Mouse (Mus musculus) heart, postnatal 0 days (tissue): ENCODE results near the gene Mchr1. TPM values are rescaled to one million over a fixed set of nuclear protein-coding genes. Genes with fewer than 3 reads are reported as not detected.
A peak's percentile ranks its signal among the peaks of the same experiment; 100 is the strongest.

ENCODE experiments used
- ATAC-seq: fragments of 200-750 bp; cut with Nextera tagmentation; 2 replicates; pipeline ENCODE4 v1.8.0; 2017; ENCODE audit warnings: low read depth, moderate number of reproducible peaks, moderate library complexity; ENCODE audit not compliant: insufficient read depth
- DNase-seq: peaks from one replicate; pipeline ENCODE4 v3.0.0-alpha.2; 2016; ENCODE audit warnings: low spot score
- H3K27ac ChIP-seq: fragments of 300-500 bp; sonication (generic); 2 replicates; pipeline ENCODE4 v1.5.1; 2014; ENCODE audit warnings: low read depth, mild to moderate bottlenecking
- H3K27me3 ChIP-seq: fragments of 300-500 bp; sonication (generic); 2 replicates; pipeline ENCODE4 v1.6.1; 2014; ENCODE audit warnings: low read length, mixed read lengths; ENCODE audit not compliant: control insufficient read depth, insufficient read depth
- H3K36me3 ChIP-seq: fragments of 300-500 bp; sonication (generic); replicated peaks from 2 replicates; pipeline ENCODE4 v1.6.1; 2014; ENCODE audit warnings: low read length, mixed read lengths; ENCODE audit not compliant: control insufficient read depth, insufficient read depth
- H3K4me1 ChIP-seq: fragments of 300-500 bp; sonication (generic); 2 replicates; pipeline ENCODE4 v1.6.1; 2014; ENCODE audit warnings: antibody characterized with exemption; ENCODE audit not compliant: control insufficient read depth, insufficient read depth
- H3K4me2 ChIP-seq: fragments of 300-500 bp; sonication (generic); 2 replicates; pipeline ENCODE4 v1.6.1; 2014; ENCODE audit warnings: low read depth, mild to moderate bottlenecking, low read length, moderate library complexity
- H3K4me3 ChIP-seq: fragments of 300-500 bp; sonication (generic); 2 replicates; pipeline ENCODE4 v1.5.1; 2014; ENCODE audit warnings: low read depth, low read length
- H3K9ac ChIP-seq: fragments of 300-500 bp; sonication (generic); replicated peaks from 2 replicates; pipeline ENCODE4 v1.6.1; 2014; ENCODE audit warnings: low read depth, low read length, mixed read lengths
- H3K9me3 ChIP-seq: fragments of 300-500 bp; sonication (generic); replicated peaks from 2 replicates; pipeline ENCODE4 v1.6.1; 2016; ENCODE audit warnings: low read length; ENCODE audit not compliant: control insufficient read depth
- CTCF ChIP-seq: IDR thresholded peaks from 2 replicates; pipeline ENCODE4 v1.5.1; 2016; ENCODE audit warnings: antibody characterized with exemption, control low read depth, low read depth
- EP300 ChIP-seq: IDR thresholded peaks from 2 replicates; pipeline ENCODE4 v1.6.1; 2016; ENCODE audit warnings: antibody characterized with exemption, low read depth
- WGBS: fragments of 180-500 bp; shearing (Covaris S2); extraction: QIAGEN DNeasy Blood & Tissue Kit; methylation state at CpG from one replicate; pipeline ENCODE4 v1.1.7; 2014; 5-methylcytosine and 5-hydroxymethylcytosine counted together
- polyA plus RNA-seq: library from polyadenylated mRNA; unstranded; fragments of >200 nt; fragmentation: Nextera tagmentation; extraction: Ambion mirVana; gene quantifications from 2 replicates; pipeline ENCODE4 v1.2.1, GENCODE M21; 2015
- total RNA-seq: library from RNA; depleted of rRNA; stranded (reverse); fragments of >200 nt; gene quantifications from 2 replicates; pipeline ENCODE4 v1.2.3, GENCODE M21; 2014; ENCODE audit warnings: low replicate concordance; rRNA removed

Mchr1 gene
- total and polyA plus RNA-seq, 2 experiments from 2014 or later, result 4.2 TPM; not detected in 1

DNA sequence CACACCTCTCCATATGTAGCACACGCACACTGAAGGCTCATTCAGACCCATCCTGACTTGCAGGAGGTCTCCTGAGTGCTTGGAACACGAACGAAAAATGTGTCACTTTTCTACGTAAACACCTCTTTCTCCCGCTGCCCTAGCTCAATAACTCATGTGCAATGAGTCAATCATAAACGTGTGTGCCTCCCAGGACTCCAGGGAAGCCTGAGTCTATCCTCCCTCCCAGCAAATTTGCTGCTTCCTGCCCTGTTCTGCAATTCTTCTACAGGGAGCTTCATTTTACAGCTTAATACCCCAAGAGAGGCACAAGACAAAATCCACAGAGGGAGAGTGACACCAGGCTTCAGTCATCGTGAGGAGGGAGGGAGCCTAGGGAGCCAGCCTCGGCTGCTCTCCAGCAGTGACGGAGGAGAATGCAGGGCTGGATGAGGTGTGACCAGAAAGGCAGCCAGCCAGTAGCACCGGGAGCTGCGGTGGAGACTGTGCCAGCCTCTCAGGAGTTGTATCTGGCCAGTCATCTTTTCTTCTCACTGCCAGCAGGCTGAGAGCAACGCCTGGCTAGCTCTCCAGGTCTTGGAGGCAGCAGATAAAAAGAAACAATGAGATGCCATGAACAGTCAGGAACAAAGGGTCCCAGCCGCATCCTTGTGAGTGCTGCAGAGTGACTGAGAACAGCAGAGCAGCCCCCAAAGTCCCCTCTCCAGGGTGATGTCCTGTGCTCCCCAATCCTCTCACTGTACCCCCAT, 37.2 kb downstream of the Mchr1 start:
- Histone ChIP-seq H3K4me2 (no peak overlapping the region), H3K36me3 (no peaks in the 10 kb centered on the region), H3K4me3 (no peak overlapping the region), H3K27ac (no peak overlapping the region), H3K4me1 (0 out of 2 replicates have a peak, but pooled peaks cover 7% of the 10 kb centered on the region), H3K9me3 (no peaks in the 10 kb centered on the region), H3K9ac (no peak overlapping the region), H3K27me3 (0 out of 2 replicates have a peak, but pooled peaks cover 1% of the 10 kb centered on the region)
- no peak for TF ChIP-seq EP300
- peak; percentile 24 for DNase-seq
- 17% methylated on average over 13 of the region's 13 CpGs for WGBS
- no peak; the same call in 1 of the 2 replicates for ATAC-seq

DNA sequence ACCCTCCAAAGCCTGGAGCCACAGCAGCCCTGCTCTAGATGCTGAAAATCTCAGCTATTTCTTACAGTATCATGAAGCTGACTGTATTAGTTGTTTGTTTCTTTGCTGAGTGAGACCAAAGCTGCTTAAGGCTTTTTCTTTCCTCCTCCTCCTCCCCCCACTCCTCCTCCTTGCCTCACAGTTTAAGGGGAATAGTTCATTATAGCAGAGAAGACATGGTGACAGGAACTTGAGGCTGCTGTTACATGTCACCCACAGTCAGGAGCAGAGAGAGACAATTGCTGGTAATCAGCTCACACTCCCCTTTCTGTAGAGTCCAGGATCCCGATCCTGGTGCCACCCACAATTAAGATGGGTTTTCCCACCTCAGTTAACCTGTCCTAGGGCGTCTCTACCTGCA, 38.1 kb downstream of the Mchr1 start:
- Histone ChIP-seq H3K9me3 (no peaks in the 10 kb centered on the region), H3K4me3 (no peak overlapping the region), H3K4me2 (no peak overlapping the region), H3K9ac (no peak overlapping the region), H3K27ac (no peak overlapping the region), H3K36me3 (no peaks in the 10 kb centered on the region), H3K27me3 (0 out of 2 replicates have a peak, but pooled peaks cover 5% of the 10 kb centered on the region), H3K4me1 (0 out of 2 replicates have a peak, but pooled peaks cover 7% of the 10 kb centered on the region)
- DNase-seq, result no peak
- no peak for ATAC-seq
- WGBS, result 37% methylated on average over 2 of the region's 2 CpGs
- TF ChIP-seq CTCF, result no peak
- TF ChIP-seq EP300, result no peak

DNA sequence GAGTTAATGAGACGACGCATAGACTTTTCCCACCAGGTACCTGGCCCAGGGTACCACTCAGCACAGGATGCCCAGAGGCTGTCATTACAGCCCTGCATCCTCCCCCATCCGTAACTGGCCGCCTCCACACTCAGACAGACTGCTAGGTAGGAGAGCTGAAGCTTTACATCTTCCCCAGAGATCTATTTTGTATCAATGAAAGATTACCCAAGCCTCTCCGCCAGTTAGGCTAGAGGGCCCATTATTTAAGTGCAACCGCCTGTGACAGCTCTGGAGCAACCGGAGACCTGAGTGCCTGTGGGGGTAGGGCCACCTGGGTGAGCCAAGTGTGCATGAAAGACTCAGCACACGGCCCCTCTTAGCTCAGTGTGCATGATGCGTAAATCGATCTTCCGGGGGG, 42.6 kb downstream of the Mchr1 start:
- Histone ChIP-seq H3K4me3 (no peak overlapping the region), H3K27me3 (0 out of 2 replicates have a peak, but pooled peaks cover 5% of the 10 kb centered on the region), H3K27ac (no peak overlapping the region), H3K9me3 (no peaks in the 10 kb centered on the region), H3K9ac (no peak overlapping the region), H3K4me1 (no peaks in the 10 kb centered on the region), H3K4me2 (no peak overlapping the region), H3K36me3 (no peaks in the 10 kb centered on the region)
- DNase-seq (no peak), ATAC-seq (no peak)
- no peak for TF ChIP-seq EP300
- no peak for TF ChIP-seq CTCF
- WGBS, result 51% methylated on average over 11 of the region's 11 CpGs

DNA sequence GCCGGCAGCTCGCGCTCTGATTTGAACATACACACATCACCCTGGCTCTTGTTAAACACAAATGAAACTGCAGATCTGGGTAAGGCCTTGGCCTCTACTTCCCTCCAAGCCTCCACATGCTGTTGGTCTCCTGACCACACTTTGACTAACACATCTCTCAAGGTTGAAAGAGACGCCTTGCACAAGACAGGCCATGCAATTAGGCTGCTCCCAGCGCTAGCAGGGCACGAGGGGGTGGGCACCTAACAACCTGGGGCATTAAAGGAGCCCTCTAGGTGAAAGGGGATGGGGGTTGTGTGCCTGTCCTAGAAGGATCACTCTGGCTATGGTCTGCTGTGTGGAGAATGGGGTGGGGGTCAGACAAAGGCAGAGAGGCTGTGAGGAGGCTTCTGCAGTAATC, 43.4 kb downstream of the Mchr1 start:
- no peak overlapping the region for H3K27ac ChIP-seq
- DNase-seq (no peak), ATAC-seq (no peak)
- WGBS, result 87% methylated on average over 6 of the region's 6 CpGs
- no peak overlapping the region for H3K4me2 ChIP-seq
- 0 out of 2 replicates have a peak, but pooled peaks cover 5% of the 10 kb centered on the region for H3K27me3 ChIP-seq
- no peaks in the 10 kb centered on the region for H3K4me1 ChIP-seq
- no peak overlapping the region for H3K9ac ChIP-seq
- H3K9me3 ChIP-seq, result no peaks in the 10 kb centered on the region
- no peak for TF ChIP-seq CTCF
- no peak for TF ChIP-seq EP300
- no peak overlapping the region for H3K4me3 ChIP-seq
- H3K36me3 ChIP-seq, result no peaks in the 10 kb centered on the region

DNA sequence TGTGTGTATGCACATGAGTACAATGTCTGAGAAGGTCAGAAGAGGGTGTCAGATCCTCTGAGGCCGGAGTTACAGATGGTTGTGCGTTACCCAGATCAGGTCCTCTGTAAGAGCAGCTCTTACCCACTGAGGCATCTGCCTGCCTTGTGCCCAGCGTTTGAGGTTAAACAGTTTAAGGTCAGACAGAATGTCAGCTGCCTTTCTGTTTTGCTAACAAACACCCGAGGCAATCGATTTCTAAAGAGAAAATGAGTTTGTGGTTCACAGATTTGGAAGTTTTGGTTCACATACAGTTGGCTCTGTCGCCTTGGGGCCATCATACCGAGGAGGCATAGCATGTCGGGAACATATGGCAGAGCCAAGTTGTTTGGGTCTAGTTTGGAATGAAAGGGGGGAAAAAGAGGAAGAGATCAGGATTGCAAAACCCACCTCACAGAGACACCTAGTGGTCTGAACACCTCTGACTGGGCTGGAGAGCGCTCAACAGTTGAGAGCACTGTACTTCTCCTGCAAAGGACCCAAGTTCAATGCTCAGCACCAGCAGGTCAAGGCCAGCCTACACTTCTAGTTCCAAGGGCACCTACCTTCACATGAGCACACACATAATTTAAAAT, 48.9 kb downstream of the Mchr1 start:
- Histone ChIP-seq H3K9me3 (no peaks in the 10 kb centered on the region), H3K27ac (no peak overlapping the region), H3K4me3 (no peak overlapping the region), H3K27me3 (no peaks in the 10 kb centered on the region), H3K36me3 (no peaks in the 10 kb centered on the region), H3K4me2 (no peak overlapping the region), H3K4me1 (no peaks in the 10 kb centered on the region), H3K9ac (no peak overlapping the region)
- WGBS, result 77% methylated on average over 9 of the region's 9 CpGs
- ATAC-seq (no peak), DNase-seq (no peak)
- TF ChIP-seq CTCF, result no peak
- TF ChIP-seq EP300, result no peak

Other genes with a start within 250 kb of the Mchr1 start
- gene Mrtfa, start 44.7 kb upstream of the Mchr1 start, total RNA-seq, result 11.4 and 26.0 TPM in 2 replicates
- 4.9 and 5.8 TPM in 2 replicates for gene Mrtfa, start 44.7 kb upstream of the Mchr1 start, polyA plus RNA-seq
- 20.1 and 35.7 TPM in 2 replicates for gene Slc25a17, start 125.3 kb downstream of the Mchr1 start, total RNA-seq
- 39.8 and 40.8 TPM in 2 replicates for gene Slc25a17, start 125.3 kb downstream of the Mchr1 start, polyA plus RNA-seq
- gene St13, start 164.6 kb downstream of the Mchr1 start, total RNA-seq, result 52.8 and 55.2 TPM in 2 replicates
- 85.4 and 90.4 TPM in 2 replicates for gene St13, start 164.6 kb downstream of the Mchr1 start, polyA plus RNA-seq
- 10.5 and 14.9 TPM in 2 replicates for gene Xpnpep3, start 164.6 kb downstream of the Mchr1 start, total RNA-seq
- gene Xpnpep3, start 164.6 kb downstream of the Mchr1 start, polyA plus RNA-seq, result 6.9 and 7.3 TPM in 2 replicates
- not detected in 2 replicates for gene Dnajb7, start 172.8 kb downstream of the Mchr1 start, total RNA-seq
- gene Dnajb7, start 172.8 kb downstream of the Mchr1 start, polyA plus RNA-seq, result 0.46 and 0.55 TPM in 2 replicates
- gene Rbx1, start 230.8 kb downstream of the Mchr1 start, total RNA-seq, result 59.6 and 131 TPM in 2 replicates
- gene Rbx1, start 230.8 kb downstream of the Mchr1 start, polyA plus RNA-seq, result 445 and 462 TPM in 2 replicates